Mouse (Mus musculus): Measurements from ENCODE around the gene Vps26a.

GRCm38 (mm10) chr10:62425081-62425871 is 61.3 kb downstream of the Vps26a start:
- TF ChIP-seq POLR2A (IDR thresholded peaks at IDR 0.05; ENCODE audit: insufficient read depth, low read length) (no peak), CTCF (IDR thresholded peaks at IDR 0.05; ENCODE audit: low read depth, low read length) (no peak)

Data from ES-Bruce4 (cell line).